Mouse (Mus musculus) lung, postnatal 25 days (tissue): ENCODE data around the gene Paqr8.

Experiments used
- DNase-seq: peaks from one replicate; pipeline ENCODE4 v3.0.0; 2022; ENCODE audit warnings: low spot score

Paqr8 gene

DNA sequence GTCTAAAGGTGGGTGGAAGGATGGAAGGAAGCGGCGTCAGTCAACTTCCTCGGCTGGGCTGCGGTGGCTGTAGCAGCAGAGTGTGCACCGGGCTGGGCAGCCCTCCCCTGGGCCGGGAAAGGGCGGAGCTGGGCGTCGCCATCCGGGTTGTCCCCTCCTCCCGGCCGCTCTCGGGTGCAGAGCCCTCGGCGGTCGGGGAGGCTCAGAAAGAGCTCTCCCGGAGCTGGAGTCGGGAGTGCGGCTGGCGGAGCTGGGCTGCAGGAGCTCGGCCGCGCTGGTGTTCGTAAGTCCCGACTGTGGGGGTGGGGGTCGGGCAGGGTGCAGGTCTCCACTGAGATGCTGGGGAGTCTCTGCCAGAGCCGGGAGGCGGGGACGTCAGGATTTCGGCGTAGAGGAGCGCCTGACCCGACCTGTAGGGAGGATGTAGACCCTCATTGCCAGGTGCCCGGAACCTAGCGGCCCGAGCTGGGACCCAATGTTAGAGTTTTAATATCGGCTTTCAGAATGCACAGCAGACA, at the start of gene Paqr8:
Gene Paqr8 (plus strand): TSS at position 203 of the 518 bp plus-strand sequence.
- peak; percentile 90 for DNase-seq

DNA sequence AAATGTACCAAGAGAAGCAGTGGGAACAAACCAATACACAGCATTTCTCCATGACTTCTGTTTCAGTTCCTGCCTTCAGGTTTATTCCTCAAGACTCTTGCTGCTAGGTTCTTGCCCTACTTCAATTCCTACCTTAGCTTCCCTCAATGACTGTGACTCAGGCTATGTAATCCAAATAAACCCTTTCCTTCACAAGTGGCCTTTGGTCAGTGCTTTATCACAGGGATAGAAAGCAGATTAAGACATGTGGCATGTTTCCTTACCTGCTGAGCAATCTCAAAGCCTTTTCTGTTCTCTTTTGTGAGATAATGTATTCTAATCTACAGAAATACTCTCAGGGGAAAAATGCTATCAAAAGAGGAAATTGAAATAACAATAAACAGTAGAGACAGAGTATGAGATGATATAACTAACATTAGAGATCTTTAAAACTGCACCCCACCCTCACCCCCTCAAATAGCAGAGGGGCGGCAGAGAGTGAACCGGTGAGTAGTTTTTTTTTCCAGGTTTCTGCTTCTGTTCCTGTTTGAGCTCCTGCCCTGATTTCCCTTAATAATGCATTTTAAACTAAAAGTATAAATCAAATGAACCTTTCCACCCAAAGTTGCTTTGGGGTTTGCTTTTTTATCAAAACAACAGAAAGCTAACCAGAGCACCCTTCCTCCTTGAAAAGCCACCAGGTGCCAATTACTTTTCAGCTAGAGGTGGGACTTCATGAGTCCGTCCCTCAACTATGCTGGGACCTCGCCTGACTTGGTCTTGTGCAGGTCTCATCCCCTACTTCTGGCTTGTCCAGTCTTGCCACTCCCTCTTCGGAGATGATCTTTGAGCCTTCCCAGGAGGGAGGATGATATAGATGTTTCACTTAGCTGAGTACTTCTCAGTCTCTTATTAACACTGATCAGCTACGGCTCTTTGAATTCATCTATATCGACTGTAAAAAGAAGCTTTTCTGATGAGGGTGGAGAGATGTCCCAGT, 33.2 kb upstream of the Paqr8 start:
- DNase-seq = no peak

DNA sequence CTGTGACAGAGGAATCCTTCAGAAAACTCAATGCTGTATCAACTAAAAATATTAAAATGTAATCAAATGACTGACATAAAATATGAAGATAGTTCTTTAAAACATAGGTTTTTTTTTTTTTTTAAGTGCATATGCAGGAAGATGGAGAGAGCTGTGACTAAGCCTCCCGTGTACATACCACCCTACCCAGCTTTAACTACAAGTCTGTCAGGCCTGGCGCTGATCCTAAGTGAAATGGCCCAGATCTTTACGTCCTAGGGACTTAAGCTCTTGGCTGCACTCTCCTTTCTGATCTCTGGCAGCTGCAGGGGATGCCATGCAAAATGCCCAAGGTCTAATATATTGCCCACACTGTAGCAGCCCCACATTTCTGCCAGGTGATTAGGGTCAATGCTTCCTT, 29.6 kb upstream of the Paqr8 start:
- no peak for DNase-seq

DNA sequence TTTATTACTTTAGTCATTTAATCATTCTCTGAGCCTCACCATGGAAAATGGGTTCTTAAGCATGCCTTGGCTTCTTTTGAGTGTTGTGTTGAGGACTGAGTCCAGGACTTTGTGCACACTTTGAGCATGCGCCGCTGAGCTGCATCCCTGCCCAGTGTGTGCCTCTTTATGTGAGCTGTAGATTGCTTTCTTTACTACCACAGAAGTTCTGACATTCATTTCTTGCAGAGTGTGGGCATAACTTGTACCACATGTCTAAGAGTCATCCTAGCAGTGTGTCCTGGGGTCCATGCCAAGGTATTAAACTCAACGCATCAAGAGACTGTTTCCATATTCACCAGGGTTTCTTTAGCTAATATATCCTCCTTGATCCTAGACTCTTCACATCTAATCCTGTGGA, 28.5 kb upstream of the Paqr8 start:
- DNase-seq = no peak

DNA sequence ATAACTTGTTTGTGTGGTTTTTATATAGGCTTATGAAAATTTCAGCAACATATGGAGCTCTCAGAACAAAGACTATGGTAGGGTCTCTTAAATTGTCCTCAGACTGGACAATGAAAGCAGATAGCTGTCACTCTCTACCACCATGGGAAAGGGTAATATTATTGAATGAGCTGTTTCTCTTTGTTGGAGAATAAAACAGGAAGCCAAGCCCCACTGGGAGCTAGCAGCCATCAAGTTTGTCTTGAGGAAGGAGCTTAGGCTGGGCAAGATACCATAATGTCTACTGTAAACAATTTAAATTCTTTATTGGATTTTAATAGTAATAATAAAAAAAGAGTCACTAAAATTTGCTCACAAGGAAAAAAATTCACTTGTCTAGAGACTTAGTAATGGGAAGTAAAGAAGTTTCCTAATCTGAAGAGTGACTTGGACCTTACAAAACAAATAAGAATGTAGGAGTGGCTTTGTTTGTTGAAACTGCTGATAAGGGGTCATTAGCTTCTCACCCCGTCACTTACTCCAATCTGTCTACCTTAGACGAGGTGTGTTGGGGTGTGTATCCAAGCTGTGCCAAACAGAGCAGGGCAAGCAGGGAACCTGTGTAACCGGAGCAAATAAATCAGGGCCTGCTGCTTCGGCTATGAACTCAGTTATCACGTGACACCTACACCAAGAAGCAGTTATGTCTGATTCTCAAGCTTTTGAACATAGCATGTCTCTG, 26.8 kb upstream of the Paqr8 start:
- peak; percentile 70 for DNase-seq

DNA sequence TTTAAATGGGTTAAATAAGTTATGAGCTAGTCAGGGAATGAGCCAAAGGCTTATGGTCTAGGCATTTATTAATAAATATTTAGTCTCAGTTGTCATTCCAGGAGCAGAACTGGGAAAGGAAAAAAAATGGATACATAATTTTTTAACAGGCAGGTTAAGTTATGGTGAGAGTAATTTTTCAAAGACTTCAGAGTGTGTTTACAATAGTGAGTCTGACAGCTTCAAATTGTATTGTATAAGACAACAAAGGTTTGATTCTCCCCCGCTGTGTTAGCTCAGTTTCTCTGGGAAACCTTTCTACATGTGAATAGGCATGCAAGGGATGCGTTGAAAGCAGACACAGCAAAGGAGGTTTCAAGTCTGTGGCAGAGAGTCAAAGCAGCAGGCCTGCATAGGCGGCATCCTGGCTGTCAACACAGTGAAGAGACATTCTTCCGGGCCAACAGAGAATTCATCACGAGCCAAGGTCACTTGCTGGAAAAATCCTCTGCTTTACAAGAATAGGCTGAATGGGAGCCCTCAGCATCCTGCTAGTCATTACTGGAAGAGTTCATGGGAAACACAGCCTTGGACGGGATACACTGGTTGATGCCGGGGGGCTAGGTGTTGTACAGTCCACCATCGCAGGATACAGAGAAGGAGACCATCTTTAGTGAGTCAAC, 23.0 kb upstream of the Paqr8 start:
- DNase-seq = no peak

DNA sequence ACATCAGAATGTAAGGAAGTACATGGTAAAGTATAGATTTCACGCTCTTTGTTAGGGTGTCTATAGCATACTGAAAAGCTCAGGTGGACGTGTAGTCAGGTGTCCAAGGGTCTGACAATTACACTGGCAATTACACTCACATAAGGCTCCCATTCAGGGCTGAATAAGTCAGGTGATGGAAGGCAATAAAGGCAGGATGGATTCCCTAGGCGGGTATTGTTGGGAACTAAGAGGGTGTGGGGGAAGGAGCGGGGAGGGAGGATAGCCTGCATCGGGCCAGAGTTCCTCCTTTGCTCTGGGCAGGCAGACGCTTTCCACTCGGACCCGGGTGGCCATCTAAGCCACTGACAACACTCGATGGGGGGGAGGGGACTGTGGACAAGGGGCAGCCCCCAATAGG, 22.4 kb upstream of the Paqr8 start:
- no peak for DNase-seq

DNA sequence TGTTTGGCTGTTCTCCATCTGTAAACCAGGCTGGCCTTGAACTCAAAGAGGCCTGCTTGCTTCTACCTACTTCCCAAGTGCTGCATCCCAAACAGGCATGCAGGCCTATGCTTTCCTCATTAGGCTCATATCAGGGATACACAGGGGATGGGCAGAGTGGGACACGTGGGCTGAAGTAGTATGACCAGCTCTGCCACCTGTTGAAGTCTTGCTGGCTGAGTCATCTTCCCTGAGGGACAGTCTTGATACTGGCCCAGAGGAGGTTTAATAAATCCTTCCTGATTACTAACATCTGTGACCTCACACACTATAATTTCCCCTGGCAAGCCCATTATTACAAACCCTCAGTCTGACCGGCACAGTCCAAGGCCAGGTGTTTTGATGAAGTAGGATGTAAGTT, 19.5 kb upstream of the Paqr8 start:
- no peak for DNase-seq

DNA sequence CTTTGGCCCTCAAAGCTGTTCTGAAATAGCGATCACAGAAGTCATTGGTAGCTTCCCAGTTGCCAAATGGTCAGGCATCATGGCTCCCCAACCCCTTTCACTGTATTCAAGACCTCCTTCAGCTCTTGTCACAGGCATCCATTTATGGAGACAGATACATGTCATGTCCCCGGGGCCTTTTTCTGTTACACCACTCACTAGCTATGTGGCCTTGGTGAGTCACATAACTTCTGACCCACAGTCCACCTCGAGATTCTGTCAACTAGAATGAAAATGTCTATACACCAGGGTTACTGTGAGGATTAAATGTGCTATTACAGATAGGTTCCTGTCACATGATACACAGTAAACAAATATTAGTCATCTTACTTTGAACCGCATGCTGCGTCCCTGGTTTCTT, 17.9 kb upstream of the Paqr8 start:
- no peak for DNase-seq

DNA sequence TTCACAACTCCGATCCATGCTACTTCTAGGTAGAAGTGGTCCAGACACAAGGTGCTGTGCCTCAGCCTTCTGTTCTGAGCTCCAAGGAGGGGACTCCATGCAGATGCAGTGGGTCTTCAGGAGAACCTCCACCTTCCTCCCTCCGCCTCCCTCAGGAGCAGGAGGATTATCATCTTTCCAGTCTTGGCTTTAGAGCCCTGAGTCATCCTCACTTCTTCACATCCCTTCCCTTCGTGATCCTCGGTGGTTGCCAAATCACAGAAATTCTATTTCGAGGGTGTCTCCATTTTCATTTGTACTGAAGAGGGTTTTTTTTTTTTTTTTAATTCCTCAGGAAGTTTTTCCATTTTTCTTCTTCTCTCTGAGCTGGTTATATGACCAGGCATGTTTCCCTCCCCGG, 16.3 kb upstream of the Paqr8 start:
- DNase-seq = no peak

DNA sequence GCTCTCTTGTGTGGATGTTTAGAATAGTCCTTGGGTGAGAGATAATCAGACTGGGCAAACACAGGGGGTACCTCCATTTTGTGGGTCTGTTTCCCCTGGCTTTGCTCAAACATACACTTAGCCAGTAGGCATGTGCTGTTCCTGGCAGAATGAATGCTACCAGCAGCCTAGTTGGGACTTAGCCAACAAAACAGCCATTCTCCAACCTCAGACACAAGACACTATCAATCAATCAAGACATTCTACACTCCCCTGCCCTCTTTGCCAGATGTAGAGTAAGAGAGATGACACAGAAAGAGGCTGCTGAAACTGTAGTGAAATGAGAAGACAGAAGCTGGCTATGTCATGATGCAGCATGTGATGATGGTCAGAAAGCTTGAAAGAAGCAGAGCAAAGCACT, 13.1 kb upstream of the Paqr8 start:
- no peak for DNase-seq

DNA sequence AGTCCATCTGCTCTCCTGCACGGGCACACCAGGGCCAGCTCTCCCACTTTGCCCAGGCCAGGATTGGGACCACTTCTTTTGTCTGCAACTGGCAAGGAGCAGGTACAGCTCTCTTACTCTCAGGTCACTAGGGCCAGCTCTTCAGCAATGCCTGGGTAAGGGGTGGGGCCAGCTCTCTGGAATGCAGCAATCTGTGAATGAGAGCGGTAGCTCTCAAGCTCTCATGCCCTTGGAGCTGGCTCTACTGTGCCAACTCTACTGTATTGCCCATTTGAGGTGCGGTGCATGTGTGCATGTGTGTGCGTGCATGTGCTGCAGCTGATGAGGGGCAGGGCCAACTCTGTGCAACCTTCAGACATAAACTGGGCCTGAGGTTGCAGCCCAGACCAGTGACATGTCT, 11.0 kb upstream of the Paqr8 start:
- DNase-seq = peak; percentile 66

DNA sequence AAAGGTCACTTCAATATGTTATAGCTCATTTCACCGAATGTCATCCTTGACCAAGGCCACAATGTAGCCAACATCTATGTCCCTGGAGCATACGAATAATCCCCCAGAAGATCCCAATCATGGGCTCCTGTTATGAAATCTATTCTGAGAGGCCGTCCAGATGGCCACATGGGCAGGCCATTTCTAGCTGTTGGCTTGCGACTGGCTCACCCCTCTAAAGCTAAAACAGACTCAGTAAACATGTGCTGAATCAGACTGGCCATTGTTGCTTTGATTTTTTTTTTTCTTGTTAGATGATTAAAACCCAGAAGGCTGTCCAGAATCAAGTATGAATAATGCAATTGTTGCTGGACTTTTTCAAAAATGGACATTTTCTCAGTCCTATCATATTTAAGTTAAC, 7.3 kb upstream of the Paqr8 start:
- no peak for DNase-seq

DNA sequence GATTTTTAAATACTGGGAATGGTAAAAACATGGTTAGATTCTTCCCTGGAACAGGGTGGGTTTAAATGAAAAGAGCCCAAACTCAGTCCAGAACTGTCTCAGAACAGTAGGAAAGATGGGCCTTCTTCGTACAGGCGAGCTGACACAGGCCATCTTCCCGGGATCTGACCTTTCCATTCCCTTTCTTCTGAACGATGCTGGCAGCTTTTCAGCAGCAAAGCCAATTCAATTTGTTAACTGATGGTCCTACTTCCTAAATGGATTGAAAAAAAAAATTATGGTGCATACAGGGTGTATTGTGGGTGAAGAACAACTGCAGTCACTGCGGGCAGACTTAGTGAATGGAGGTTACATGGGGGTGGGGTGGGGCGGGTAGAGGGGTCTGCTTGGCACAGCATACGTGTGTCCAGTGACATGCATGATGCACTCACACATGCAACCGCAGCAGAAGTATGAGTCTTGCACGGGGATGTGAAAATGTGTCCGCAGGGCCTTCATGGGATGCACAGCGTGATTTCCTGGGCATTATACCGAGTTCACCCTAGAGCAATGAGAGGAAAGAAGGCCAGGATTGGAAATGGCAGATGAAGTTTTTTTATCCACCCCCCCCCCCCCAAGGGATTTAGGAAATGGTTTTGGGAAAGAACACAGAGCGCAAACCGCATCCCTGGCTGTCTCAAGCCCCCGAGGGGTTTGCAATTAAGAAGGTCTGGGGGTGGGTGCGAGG, 566 bp upstream of the Paqr8 start:
- no peak for DNase-seq

DNA sequence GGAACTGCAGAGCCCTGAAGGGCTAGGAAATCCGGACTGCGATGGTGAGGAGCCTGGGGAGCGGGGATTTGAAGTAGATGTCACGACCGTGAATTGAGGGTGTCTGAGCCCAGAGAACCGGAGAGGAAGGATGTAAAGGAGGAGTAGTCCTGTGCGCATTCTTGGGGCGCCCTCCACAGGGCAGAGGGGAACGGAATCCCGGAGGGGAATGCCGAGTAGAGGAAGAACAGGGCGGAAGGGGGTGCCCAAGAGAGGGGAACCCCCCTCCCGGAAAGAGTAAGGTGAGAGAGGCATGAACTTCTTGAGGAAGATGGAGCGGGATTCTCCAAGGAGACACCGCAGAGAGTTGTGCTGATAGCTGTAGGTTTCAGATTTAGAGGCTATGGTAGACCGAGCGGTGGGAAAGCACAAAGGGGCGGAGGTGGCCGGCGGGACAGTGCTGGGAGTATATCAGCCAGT, 564 bp downstream of the Paqr8 start:
- DNase-seq = peak; percentile 78

DNA sequence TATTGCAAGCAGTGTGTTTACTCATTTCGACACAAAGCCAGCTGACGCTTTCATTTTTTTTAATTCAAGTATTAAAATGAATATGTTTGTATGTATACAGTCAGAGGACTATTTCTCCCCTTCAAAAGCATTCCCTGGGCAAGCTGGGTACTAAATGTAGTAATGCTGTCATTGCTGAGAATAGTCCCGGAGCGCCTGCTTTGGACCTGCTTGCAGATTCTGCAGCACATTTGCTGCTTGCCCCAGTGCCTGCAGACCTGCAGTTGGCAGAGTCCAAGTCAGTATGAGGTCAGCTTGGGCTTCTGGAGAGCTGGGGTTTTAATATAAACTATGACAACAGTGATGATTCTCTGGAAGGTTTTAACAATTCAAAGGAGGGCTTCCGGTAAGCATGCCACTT, 2.7 kb downstream of the Paqr8 start:
- DNase-seq = no peak

DNA sequence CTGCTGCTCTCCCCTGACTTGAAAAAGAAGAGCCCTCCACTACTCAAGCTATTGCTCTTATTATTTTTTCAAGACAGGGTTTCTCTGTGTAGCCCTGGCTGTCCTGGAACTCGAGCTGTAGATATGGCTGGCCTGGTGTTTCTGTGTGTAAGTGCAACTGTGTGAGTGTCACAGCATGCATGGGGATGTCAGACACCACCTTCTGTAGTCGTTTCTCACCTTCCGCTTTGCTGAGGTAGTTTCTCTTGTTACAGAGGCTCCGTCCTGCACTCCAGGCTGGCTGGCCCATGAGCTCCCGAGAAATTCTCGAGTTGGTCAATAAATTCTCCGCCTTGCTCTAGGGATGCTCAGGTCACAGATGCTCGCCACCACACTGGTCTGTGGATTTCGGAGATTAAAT, 8.0 kb downstream of the Paqr8 start:
- DNase-seq = no peak

DNA sequence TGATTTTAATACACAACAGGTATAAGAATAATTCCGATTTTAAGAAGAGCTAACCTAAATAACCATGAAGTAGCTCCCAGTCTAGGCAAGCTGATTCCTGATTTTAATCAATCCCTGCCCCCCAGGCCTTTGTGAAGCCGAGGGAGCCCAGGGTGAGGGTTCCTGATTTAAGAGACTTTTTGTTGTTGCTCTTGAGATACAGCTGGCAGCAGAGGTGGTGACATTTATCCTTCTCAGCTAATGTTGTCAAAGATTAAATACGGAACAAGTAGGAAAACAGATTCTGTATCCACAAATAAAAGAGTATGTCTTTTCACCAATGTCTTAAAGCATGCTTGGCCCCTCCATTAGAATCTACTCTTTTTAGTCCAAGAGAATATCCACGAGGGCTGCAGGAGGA, 9.9 kb downstream of the Paqr8 start:
- no peak for DNase-seq

DNA sequence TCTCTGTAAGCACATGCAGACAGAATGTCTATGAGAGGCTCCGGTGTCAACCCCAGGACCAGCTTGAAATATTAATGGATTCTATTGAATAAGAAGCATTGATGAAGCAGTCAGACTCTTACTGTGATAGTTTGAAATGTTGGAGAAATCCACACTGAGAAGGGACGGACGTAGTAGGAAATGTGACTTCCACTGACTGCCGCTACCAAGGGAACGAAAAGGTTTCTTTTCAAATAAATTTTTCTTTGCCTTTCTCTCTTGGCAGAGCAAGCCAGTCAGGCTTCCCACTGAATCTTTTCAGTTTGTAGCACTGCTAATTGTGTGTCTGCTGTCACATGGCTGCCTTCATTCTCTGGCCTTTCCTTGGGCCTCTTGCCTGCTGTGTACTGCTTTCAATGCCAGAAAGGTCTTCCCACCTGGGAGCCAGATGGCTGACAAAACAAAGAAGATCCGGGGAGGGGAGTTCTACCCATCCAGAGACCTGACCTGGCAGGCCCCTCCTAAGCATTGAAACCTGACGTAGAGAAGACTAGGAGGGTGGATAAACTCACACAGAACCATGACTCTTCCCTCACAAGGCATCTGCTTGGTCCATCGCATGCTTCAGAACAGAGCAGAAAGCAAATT, 15.2 kb downstream of the Paqr8 start:
- no peak for DNase-seq

DNA sequence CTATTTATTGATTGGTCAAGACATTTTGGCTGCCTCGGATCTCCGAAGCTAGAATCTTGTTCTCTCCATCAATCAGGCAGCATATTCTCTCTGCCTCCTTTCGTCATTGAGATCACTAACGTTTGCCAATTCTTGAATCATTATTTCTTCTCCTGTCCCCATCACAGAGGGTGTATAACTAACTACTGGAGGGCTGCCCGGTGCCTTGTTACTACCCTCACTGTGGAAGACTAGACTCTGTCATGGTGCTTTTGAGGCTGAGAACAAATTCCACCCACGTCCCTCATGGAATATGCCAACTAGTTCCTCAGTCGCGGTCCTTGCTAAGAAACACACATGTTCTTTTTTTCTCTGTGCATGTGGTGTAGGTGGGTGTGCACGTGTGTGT, 15.7 kb downstream of the Paqr8 start:
- DNase-seq = no peak

DNA sequence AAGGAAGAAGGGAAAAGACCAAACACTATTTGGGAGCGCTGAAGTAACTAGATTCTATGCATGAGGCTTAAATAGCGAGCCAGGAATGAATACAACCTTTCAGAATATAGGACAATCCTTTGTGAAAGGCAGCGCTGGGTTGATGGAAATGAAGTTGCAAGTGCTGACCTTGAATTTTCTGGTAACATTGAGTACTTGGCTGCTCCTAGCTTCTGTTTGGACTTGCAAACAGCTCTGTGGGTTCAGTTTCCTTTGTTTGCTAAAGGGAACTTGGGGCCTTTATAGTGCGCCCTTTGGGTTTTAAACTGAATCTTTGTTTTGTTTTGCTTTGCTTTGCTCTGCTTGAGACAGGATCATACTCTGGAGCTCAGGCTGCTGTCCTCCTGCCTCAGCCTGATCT, 18.1 kb downstream of the Paqr8 start:
- no peak for DNase-seq
